Mouse (Mus musculus): ENCODE measurements at regions not wholly inside any gene's neighbourhood (a gene's known extent, or its start where the extent isn't known, plus 50 kb on each side); places are given as distances from the start of the nearest gene placed in this dataset.

DNA sequence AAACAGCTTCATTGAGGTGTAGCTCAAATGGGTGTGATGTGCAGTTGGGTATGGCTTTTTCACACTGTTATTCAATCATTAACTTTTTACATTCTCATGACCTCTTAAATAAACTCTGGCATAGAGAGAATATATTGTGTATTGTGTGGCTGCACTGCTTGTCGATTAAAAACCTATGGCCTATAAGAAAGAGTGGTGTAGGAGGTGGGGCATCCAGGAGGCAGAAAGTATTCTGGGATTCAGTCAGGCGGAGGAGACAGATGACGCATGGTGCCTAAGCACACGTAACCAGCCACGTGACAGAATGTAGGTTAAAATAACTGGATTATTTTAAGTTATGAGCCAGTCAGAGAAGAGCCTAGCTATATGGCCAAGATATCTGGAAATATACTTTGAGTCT is 78.2 kb upstream of the Slc16a7 start:
- Histone ChIP-seq H3K27ac (no peak overlapping the region), H3K36me3 (no peaks in the 10 kb centered on the region), H3K9me3 (no peaks in the 10 kb centered on the region), H3K4me1 (no peaks in the 10 kb centered on the region), H3K27me3 (no peaks in the 10 kb centered on the region), H3K4me2 (no peak overlapping the region), H3K9ac (no peak overlapping the region), H3K4me3 (no peak overlapping the region)
- no peak for ATAC-seq (ENCODE audit: insufficient number of reproducible peaks, low FRiP score, low TSS enrichment, low read depth)
- WGBS = 82% methylated on average over 5 of the region's 5 CpGs

DNA sequence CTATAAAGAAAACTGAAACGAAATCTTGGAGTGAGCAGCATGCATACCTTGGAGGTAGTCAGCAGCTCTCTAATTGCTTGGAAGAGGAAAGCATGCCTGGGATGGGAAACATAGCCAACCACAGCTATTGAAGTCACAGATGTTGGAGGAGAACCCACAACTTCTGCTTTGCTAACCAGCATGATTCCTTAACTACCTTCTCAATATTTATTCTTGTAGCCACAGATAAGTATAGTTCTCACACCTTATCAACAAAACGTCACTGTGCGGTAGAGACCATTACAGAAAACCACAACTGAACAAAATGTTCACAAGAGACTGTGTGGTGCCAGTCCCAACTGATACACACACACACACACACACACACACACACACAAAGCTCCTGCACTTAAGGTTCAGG is 99.1 kb upstream of the Slc16a7 start:
- no peak overlapping the region for H3K4me3 ChIP-seq
- no peaks in the 10 kb centered on the region for H3K36me3 ChIP-seq
- H3K4me2 ChIP-seq = no peak overlapping the region
- no peak for ATAC-seq (ENCODE audit: insufficient number of reproducible peaks, low FRiP score, low TSS enrichment, low read depth)
- H3K27me3 ChIP-seq = no peaks in the 10 kb centered on the region
- no peak overlapping the region for H3K27ac ChIP-seq
- H3K9me3 ChIP-seq = no peaks in the 10 kb centered on the region
- no peak overlapping the region for H3K9ac ChIP-seq
- 70% methylated on average over 3 of the region's 3 CpGs for WGBS
- no peaks in the 10 kb centered on the region for H3K4me1 ChIP-seq

DNA sequence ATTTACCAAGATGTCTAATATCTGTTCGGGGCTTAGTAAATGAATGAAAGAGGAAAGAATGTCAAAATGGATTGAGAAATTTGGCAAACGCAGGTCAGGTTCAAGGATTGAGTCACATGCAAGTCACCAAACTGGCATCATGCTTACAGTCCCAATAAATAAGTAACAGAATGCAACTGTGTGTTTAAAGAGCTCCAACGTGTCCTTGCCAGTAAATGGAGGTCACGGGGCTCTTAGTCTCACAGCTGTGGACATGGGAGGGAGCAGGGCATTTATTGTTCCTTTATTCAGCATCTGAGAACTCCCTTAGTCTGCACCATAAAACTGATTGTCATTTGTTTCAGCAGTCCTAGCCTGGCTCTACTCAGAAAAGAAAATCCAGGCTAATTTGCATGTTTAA is 101.1 kb upstream of the Slc16a7 start:
- no peak overlapping the region for H3K9ac ChIP-seq
- H3K4me2 ChIP-seq = no peak overlapping the region
- no peaks in the 10 kb centered on the region for H3K36me3 ChIP-seq
- no peaks in the 10 kb centered on the region for H3K4me1 ChIP-seq
- H3K4me3 ChIP-seq = no peak overlapping the region
- WGBS = 50% methylated on average over 4 of the region's 4 CpGs
- H3K9me3 ChIP-seq = no peaks in the 10 kb centered on the region
- no peak for ATAC-seq (ENCODE audit: insufficient number of reproducible peaks, low FRiP score, low TSS enrichment, low read depth)
- no peak overlapping the region for H3K27ac ChIP-seq
- no peaks in the 10 kb centered on the region for H3K27me3 ChIP-seq

DNA sequence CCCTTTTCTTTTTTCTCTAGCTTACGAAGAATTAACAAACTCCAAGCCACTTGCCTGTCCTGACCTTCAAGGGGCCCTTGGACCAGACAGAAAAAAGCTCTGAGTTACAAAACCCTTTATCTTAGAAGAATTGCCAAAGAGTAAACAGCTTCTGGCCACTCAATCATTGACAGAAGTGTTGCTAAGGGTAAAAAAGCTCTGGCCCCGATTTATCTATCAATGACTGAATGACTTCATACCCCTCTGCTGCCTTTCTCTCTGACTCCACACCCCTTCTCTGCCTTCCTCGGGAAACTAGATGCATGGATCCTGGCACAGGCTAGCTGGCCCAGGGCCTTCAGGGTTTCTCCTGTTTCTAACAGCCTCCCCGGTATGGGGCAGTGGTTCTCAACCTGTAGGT is 105.2 kb upstream of the Slc16a7 start:
- Histone ChIP-seq H3K9me3 (no peaks in the 10 kb centered on the region), H3K4me2 (no peak overlapping the region), H3K9ac (no peak overlapping the region), H3K4me3 (no peak overlapping the region), H3K27ac (no peak overlapping the region), H3K36me3 (no peaks in the 10 kb centered on the region), H3K4me1 (no peaks in the 10 kb centered on the region), H3K27me3 (no peaks in the 10 kb centered on the region)
- 72% methylated on average over 4 of the region's 4 CpGs for WGBS
- no peak for ATAC-seq (ENCODE audit: insufficient number of reproducible peaks, low FRiP score, low TSS enrichment, low read depth)

DNA sequence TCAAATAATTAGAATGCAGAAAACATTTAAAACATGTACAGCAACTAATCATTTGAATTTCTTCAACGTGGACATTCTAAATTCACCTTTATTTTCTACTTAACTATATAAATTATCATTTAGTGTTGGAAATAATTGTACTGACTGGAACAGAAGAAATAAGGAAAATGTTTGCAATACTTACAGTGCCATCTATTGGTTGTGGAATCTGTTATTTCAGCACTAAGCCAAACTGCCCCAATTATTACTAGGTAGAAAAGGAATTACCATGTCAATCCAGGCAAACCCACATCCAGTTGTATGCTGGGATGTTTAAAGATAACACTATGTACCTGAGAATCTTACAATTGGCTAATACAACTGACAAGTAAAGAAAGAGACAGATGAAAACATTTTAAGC is 109.1 kb upstream of the Slc16a7 start:
- no peak for ATAC-seq (ENCODE audit: insufficient number of reproducible peaks, low FRiP score, low TSS enrichment, low read depth)
- H3K9ac ChIP-seq = no peak overlapping the region
- H3K27me3 ChIP-seq = no peaks in the 10 kb centered on the region
- no peaks in the 10 kb centered on the region for H3K4me1 ChIP-seq
- WGBS = 22% methylated on average over 1 of the region's 1 CpGs
- no peak overlapping the region for H3K4me2 ChIP-seq
- H3K9me3 ChIP-seq = no peaks in the 10 kb centered on the region
- no peak overlapping the region for H3K27ac ChIP-seq
- no peak overlapping the region for H3K4me3 ChIP-seq
- H3K36me3 ChIP-seq = no peaks in the 10 kb centered on the region

DNA sequence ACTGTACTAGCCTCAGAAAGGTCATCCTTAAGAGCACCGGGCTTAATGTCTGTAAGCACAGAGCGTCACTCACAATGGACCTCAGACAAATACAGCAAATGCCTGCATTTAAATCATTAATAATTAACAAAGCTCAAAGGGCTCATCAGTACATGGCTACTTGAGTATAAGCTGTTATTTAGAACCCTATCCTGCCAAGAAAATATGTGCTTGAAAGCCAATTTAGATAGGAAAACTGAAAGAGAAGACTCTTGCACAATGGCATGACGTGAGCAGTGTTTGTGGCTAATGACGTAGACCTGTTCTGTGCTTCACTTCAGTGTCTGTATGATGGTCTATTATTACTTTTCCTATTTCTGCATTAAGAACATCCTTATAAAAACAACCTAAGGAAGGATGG is 111.1 kb upstream of the Slc16a7 start:
- H3K27me3 ChIP-seq = no peaks in the 10 kb centered on the region
- no peak overlapping the region for H3K4me3 ChIP-seq
- WGBS = 83% methylated on average over 4 of the region's 4 CpGs
- no peaks in the 10 kb centered on the region for H3K9me3 ChIP-seq
- H3K4me1 ChIP-seq = no peaks in the 10 kb centered on the region
- no peak for ATAC-seq (ENCODE audit: insufficient number of reproducible peaks, low FRiP score, low TSS enrichment, low read depth)
- no peak overlapping the region for H3K27ac ChIP-seq
- no peak overlapping the region for H3K9ac ChIP-seq
- no peak overlapping the region for H3K4me2 ChIP-seq
- H3K36me3 ChIP-seq = no peaks in the 10 kb centered on the region

DNA sequence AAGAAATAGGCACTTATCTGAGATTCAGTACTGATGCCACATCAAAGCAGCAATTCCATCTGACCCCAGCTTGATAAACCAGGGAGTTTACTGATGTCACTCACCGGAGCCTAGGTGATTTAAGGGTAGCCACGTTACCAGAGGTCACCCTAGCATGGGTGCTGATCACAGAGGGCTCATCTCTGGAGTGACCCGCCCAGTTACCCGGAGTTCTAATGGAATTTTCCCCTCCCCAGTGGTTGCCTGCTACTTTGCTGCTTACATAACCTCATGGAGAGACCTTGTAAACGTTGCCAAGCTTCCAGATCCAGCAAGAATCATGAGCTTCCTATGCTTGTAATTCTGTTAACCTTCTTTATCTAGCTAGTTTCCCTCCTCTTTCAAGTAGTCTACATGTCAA is 125.8 kb upstream of the Slc16a7 start:
- Histone ChIP-seq H3K9me3 (no peaks in the 10 kb centered on the region), H3K4me1 (no peaks in the 10 kb centered on the region), H3K27ac (no peak overlapping the region), H3K4me3 (no peak overlapping the region), H3K9ac (no peak overlapping the region), H3K27me3 (no peaks in the 10 kb centered on the region), H3K36me3 (no peaks in the 10 kb centered on the region), H3K4me2 (no peak overlapping the region)
- 72% methylated on average over 5 of the region's 5 CpGs for WGBS
- ATAC-seq (ENCODE audit: insufficient number of reproducible peaks, low FRiP score, low TSS enrichment, low read depth) = no peak

DNA sequence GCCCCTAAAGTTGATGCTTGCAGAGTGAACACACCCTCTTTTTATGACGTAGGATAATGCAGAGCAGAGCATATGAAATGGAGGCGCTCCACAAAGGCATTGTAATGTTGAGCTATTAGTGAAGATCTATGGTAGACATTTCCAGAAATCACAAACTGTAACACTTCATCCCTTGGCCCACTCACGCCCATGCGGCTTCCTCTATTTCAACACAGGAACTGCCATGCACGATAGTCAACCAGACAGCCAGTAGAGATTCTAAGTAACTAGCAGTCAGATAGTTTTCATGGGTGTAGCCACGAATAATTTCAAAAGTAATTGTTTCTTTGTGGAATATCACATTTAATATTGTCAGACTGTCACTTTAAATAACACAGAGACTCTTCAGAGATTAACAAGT is 141.6 kb upstream of the Slc16a7 start:
- Histone ChIP-seq H3K36me3 (no peaks in the 10 kb centered on the region), H3K9ac (no peak overlapping the region), H3K9me3 (no peaks in the 10 kb centered on the region), H3K4me3 (no peak overlapping the region), H3K4me1 (no peaks in the 10 kb centered on the region), H3K27ac (no peak overlapping the region), H3K4me2 (no peak overlapping the region), H3K27me3 (no peaks in the 10 kb centered on the region)
- ATAC-seq (ENCODE audit: insufficient number of reproducible peaks, low FRiP score, low TSS enrichment, low read depth) = no peak
- 86% methylated on average over 6 of the region's 6 CpGs for WGBS

DNA sequence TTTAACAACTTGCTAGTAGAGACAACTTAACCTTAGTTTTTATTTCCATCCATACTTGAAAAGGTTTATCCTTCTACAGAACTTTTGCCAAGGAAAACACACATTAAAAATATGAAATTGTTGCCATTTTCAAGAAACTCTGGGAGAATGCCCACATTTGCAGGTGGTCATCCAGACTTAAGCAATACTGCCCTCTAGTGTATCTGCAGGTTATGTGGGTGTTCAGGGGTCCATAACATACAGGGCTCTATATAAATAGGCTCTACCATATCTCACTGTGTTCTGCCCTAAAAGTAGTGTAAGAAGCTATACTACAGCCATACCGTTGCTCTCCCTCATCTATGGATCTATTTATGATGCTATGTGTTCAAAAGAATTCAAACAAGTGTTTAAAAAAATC is 149.1 kb upstream of the Slc16a7 start:
- no peak overlapping the region for H3K4me2 ChIP-seq
- H3K27ac ChIP-seq = no peak overlapping the region
- WGBS = 58% methylated on average over 1 of the region's 1 CpGs
- no peaks in the 10 kb centered on the region for H3K9me3 ChIP-seq
- H3K36me3 ChIP-seq = no peaks in the 10 kb centered on the region
- no peaks in the 10 kb centered on the region for H3K4me1 ChIP-seq
- no peak for ATAC-seq (ENCODE audit: insufficient number of reproducible peaks, low FRiP score, low TSS enrichment, low read depth)
- H3K4me3 ChIP-seq = no peak overlapping the region
- H3K27me3 ChIP-seq = no peaks in the 10 kb centered on the region
- H3K9ac ChIP-seq = no peak overlapping the region

DNA sequence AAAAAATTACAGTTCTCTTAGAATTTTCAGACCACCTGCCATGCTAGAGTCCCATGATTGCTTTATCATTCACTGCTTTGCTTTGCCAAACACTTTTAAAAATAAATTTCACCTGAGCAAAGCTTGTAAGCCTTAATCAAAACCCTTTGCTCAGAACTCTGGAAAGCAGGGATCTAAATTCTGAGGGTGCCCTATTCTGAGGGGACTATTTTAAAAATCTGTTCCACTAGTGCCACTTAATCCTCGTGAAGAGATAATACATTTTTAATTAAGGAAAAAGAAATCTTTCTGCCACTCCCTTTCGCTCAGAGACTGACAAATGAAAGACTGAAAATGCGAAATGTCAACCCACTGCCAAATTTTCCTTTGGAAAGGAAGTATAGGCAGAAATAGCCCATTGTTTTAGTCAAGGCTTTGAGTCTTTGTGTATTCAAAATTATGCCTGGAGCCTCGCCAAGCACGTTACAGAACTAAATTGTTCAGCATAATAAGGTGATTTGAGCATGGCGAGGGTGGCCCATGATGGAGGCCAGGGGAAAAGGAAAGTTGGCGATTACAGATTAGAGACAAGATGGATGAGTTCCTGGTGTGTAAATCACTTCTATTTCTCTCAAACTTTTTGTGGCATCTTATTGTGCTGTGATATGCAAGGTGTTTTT is 197.4 kb upstream of the Slc16a7 start:
- H3K27ac ChIP-seq = no peak overlapping the region
- no peaks in the 10 kb centered on the region for H3K4me1 ChIP-seq
- ATAC-seq (ENCODE audit: insufficient number of reproducible peaks, low FRiP score, low TSS enrichment, low read depth) = no peak
- no peak overlapping the region for H3K4me3 ChIP-seq
- H3K9ac ChIP-seq = no peak overlapping the region
- H3K9me3 ChIP-seq = no peaks in the 10 kb centered on the region
- no peak overlapping the region for H3K4me2 ChIP-seq
- no peaks in the 10 kb centered on the region for H3K27me3 ChIP-seq
- 72% methylated on average over 7 of the region's 7 CpGs for WGBS
- no peaks in the 10 kb centered on the region for H3K36me3 ChIP-seq

DNA sequence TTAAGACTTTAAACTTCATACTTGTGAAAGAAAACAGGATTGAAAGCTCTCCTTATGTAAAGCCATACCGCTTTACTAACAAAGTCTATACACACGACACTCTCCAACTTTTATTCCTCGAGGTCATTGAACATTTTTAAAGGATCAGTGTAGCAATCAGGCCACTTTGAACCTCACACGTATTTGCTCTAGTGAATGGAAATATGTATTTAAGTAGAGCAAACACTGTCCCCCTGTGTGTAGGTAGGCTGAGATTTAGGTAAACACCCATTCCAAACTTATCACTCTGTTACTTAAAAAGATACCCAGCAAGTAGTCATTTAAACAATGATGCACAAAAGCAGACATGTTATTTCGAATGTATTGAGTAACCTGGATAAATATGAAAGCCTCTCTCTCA is 203.7 kb upstream of the Slc16a7 start:
- Histone ChIP-seq H3K4me1 (no peaks in the 10 kb centered on the region), H3K4me3 (no peak overlapping the region), H3K27ac (no peak overlapping the region), H3K9ac (no peak overlapping the region), H3K36me3 (no peaks in the 10 kb centered on the region), H3K4me2 (no peak overlapping the region), H3K27me3 (no peaks in the 10 kb centered on the region), H3K9me3 (no peaks in the 10 kb centered on the region)
- no peak for ATAC-seq (ENCODE audit: insufficient number of reproducible peaks, low FRiP score, low TSS enrichment, low read depth)
- WGBS = 86% methylated on average over 5 of the region's 5 CpGs

DNA sequence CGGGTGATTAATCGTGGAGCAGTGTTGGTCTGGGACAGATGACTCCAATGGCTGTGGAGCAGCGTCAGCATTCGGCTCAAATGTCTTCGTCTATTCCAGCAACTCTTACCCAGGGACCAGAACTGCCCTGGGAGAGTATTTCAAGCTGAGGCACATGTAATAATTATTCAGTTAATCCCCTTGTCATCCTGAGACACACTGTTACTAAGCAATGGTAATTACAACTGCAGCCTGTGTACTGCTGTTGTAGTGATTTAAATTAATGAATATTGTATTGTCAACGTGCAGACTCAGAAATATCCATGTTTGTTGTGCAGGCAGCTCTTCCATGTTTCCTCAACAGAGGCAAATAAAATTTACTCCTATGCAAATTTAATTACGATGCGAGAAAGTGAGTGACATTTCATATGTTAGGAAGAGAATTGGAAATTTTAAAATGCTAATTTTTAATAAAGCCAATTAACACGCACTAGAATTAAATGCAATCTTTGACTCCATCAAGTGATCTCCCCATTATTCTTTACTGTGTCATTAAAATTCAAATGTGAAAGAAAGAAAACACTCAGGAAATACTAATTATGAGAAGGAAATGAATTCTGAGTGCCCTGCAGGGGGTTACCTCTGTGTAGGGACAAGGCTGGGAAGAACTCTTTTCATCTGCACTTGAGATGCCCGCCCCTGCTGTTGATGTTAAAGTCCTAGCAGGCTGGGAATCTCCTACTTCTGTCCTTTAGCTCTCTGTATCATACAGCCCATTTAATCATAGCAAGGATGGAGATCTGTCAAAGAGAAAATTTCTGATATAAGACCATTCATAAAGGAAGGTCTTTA is 218.7 kb upstream of the Slc16a7 start:
- no peaks in the 10 kb centered on the region for H3K4me1 ChIP-seq
- no peak overlapping the region for H3K4me3 ChIP-seq
- no peak overlapping the region for H3K27ac ChIP-seq
- ATAC-seq (ENCODE audit: insufficient number of reproducible peaks, low FRiP score, low TSS enrichment, low read depth) = no peak
- no peaks in the 10 kb centered on the region for H3K27me3 ChIP-seq
- H3K9me3 ChIP-seq = no peaks in the 10 kb centered on the region
- H3K9ac ChIP-seq = no peak overlapping the region
- WGBS = 47% methylated on average over 10 of the region's 10 CpGs
- H3K4me2 ChIP-seq = no peak overlapping the region
- no peaks in the 10 kb centered on the region for H3K36me3 ChIP-seq

All from limb, embryonic 15.5 days (tissue).